Mouse (Mus musculus): ENCODE results near the gene Pts. TPM values are rescaled to one million over a fixed set of nuclear protein-coding genes. Genes with fewer than 3 reads are reported as not detected.

Pts gene
- polyA plus RNA-seq (2012; rRNA removed), result 65.7 and 82.4 TPM in 2 replicates

DNA sequence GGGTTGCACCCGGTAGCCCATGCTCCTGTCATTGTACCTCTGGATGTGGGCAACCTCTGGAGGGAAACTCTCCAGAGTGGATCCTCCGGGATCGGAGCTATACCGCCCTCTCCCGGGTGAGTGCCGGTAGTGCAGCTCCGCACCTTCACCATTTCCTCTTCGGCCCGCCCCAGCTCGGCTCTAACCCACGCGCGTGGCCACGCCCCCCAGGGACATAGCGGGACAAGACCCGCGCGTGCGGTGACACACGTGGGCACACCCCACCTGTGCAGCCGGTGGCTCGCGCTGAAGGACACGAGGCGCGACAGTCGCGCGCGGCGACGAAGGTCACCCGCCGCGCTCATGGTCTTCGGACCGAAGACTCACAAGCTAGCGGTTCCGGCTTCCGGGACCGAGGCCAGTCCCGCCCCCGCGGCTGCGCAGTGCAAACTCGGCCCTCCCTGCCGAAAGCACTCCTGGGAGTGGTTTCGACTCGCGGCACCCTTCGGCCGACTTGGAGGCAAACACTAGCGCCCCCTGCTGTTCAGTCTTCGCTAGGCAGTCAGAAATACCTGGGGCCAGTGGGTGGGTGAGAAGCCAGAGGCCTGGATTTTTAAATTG, at the start of gene Pts:
Gene Pts, minus strand, starts transcription at position 432 of the 600 bp plus-strand sequence.

DNA sequence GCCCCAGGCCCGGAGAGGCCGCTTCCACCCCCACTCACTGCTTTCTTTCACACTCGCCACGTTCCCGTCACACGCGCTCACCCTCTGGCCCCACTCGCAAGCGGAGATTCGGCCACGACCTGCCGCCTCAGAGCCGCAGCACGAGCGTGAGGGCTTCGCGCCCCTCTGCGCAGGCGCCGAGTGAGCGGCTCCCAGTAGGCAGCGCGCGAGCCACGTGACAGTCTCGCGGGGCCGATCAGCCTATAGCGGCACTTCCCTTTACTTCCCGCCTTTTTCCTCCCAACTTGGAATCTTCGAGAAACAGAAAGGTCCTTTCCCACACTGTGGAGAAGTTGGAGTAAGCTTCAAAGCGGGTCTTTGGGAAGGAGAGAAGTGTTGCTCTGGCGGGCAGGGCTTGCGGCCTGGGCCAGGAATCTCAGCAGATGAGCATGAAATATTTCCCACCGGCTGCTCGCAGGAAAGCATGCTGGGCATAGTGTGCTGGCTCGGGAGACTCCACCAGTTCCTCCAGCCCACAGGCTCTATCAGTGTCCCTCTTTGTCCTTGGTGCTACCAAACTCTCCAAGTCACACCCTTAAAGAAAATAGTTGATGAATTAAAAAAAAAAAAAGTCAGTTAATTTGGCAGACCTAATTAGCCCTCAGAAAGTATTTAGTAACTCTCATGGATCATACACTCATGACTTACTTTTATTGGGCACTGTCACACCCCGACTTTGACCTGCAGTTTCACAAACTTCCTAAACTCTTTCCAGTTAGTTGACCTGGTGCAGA, 32.8 kb upstream of the Pts start, which contains the start of gene Tex12:
Gene Tex12, minus strand, starts transcription at position 181 of the 773 bp plus-strand sequence.

DNA sequence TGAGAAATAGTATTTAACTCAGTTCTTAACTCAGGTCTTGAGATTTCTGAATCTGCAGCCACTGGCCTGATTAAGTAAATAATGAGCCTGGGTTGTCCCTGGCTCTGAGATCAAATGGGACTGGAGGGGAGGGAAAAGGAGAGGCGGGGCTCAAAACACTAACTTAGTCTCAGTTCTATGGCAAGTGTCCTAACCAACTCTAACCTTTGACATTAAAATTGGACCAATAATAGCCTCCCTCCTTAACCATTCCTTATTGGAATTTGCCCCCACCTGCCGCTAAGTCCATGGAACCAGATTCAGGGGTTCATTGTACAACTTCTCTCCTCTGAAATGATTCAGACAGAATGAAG, 26.5 kb upstream of the Pts start, which contains the start of gene Bco2:
Gene Bco2, minus strand, starts transcription at position 88 of the 353 bp plus-strand sequence.

DNA sequence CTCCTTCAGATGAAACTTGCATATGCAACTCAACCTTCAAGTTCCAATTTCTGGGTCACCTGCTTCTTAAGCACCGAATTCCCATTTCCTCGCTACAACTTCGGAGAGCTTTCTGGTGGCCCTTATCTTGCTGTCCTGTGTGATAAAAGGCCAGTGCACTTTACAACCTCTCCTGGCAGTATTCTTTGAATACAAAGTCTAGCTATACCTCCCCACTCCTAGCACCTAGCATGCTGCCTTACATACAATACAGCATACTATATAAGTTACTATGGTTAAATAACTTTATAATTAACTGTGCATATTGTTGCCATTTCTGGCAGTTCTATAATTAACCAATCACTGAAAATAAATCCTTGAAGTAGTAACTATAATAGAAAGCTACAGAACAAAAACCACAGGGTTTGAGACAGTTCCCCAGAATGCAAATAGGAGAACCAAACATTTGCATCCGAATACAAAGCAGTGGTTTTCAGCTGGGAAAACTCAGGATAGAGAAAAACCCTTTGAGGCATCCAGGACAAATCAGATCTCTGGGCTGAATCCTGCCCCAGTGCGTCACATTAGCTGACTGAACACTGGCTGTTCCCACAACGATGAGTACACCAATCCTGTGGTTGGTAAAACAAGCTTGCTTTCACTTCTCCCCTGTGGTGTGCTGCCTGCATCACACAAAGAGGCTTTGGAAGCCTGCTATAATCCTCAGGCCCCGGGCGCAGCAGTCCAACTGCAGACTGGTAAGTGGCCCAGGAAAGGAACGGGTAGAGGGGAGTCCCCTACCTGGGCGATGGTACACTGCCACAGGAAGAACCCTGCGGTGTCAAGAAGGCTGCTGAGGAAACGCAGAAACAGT, 25.9 kb upstream of the Pts start, which contains the start of gene Il18:
Gene Il18, plus strand, starts transcription at position 587 of the 853 bp plus-strand sequence.

DNA sequence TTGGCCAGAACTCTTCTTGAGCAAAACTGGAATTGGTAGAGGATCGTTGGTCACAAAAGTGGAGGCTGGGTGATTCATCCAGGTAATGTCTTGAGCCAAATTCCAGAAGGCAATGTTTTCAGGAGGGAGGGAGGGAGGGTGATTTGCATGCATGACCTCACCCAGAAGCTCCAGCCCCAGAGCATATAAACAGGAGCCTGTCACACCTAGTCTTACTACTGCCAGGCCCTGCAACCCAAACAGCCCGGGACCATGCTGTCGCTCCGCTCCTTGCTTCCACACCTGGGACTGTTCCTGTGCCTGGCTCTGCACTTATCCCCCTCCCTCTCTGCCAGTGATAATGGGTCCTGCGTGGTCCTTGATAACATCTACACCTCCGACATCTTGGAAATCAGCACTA, 34.2 kb downstream of the Pts start, which contains the start of gene Plet1:
Gene Plet1, plus strand, starts transcription at position 215 of the 400 bp plus-strand sequence.

Other genes with a start within 250 kb of the Pts start
- gene Rpl10-ps3, start 183.8 kb downstream of the Pts start, polyA plus RNA-seq (2012; rRNA removed), result 30.7 and 85.6 TPM in 2 replicates
- gene Plet1, start 34.2 kb downstream of the Pts start, polyA plus RNA-seq (2012; rRNA removed), result 0.12 and 0.70 TPM in 2 replicates
- gene Il18, start 26.1 kb upstream of the Pts start, polyA plus RNA-seq (2012; rRNA removed), result 9.3 and 11.2 TPM in 2 replicates
- 0.27 and 0.43 TPM in 2 replicates for gene Bco2, start 26.5 kb upstream of the Pts start, polyA plus RNA-seq (2012; rRNA removed)
- not detected in 2 replicates for gene Tex12, start 32.6 kb upstream of the Pts start, polyA plus RNA-seq (2012; rRNA removed)
- gene Sdhd, start 75.1 kb upstream of the Pts start, polyA plus RNA-seq (2012; rRNA removed), result 135 and 195 TPM in 2 replicates
- gene Timm8b, start 75.2 kb upstream of the Pts start, polyA plus RNA-seq (2012; rRNA removed), result 232 and 356 TPM in 2 replicates
- gene Pih1d2, start 88.6 kb upstream of the Pts start, polyA plus RNA-seq (2012; rRNA removed), result 3.7 and 5.6 TPM in 2 replicates
- 25.3 and 25.7 TPM in 2 replicates for gene Nkapd1, start 88.7 kb upstream of the Pts start, polyA plus RNA-seq (2012; rRNA removed)
- gene Dlat, start 131.1 kb upstream of the Pts start, polyA plus RNA-seq (2012; rRNA removed), result 23.5 and 38.3 TPM in 2 replicates
- 14.7 and 22.5 TPM in 2 replicates for gene Dixdc1, start 210.8 kb upstream of the Pts start, polyA plus RNA-seq (2012; rRNA removed)
- 0.92 and 2.1 TPM in 2 replicates for gene 2310030G06Rik, start 217.8 kb upstream of the Pts start, polyA plus RNA-seq (2012; rRNA removed)
- 7.3 and 17.7 TPM in 2 replicates for gene Cryab, start 222.6 kb upstream of the Pts start, polyA plus RNA-seq (2012; rRNA removed)
- gene Hspb2, start 223.6 kb upstream of the Pts start, polyA plus RNA-seq (2012; rRNA removed), result 4.3 and 8.2 TPM in 2 replicates
- 6.9 and 8.4 TPM in 2 replicates for gene Fdxacb1, start 239.5 kb upstream of the Pts start, polyA plus RNA-seq (2012; rRNA removed)
- gene Alg9, start 246.3 kb upstream of the Pts start, polyA plus RNA-seq (2012; rRNA removed), result 19.4 and 30.9 TPM in 2 replicates
- 16.9 and 36.4 TPM in 2 replicates for gene 1110032A03Rik, start 246.8 kb upstream of the Pts start, polyA plus RNA-seq (2012; rRNA removed)